Mouse (Mus musculus): ENCODE measurements around the gene Lacc1. TPM values are rescaled to one million over a fixed set of nuclear protein-coding genes. Genes with fewer than 3 reads are reported as not detected.

Lacc1 gene
- 32.6 TPM for polyA plus RNA-seq (2014; fragmentation: Illumina TruSeq; extraction: RNeasy Lipid Tissue Mini Kit (QIAGEN cat#74804); ENCODE audit: low read depth, low replicate concordance)

GRCm38 (mm10) chr14:77036226-77037046, at the start of gene Lacc1, which contains the start of gene Ccdc122:
Lacc1 (minus strand) TSS chr14:77036904.
Ccdc122 (plus strand) TSS chr14:77036772.

Other genes with a start within 250 kb of the Lacc1 start
- 65.8 TPM for gene Ccdc122, start 132 bp downstream of the Lacc1 start, polyA plus RNA-seq (2014; fragmentation: Illumina TruSeq; extraction: RNeasy Lipid Tissue Mini Kit (QIAGEN cat#74804); ENCODE audit: low read depth, low replicate concordance)
- gene Enox1, start 119.9 kb upstream of the Lacc1 start, polyA plus RNA-seq (2014; fragmentation: Illumina TruSeq; extraction: RNeasy Lipid Tissue Mini Kit (QIAGEN cat#74804); ENCODE audit: low read depth, low replicate concordance), result 0.73 TPM

Data from sigmoid colon, adult 10 weeks (tissue).